Mouse (Mus musculus) right cerebral cortex, postnatal 36 days (tissue): ENCODE results near the gene Retsat.

Source experiments
- DNase-seq, 2 experiments: peaks; one replicate each; pipeline ENCODE4 v3.0.0; 2022; ENCODE audit warnings: low spot score in 2 of 2, mixed read lengths in 1 of 2

Retsat gene

DNA sequence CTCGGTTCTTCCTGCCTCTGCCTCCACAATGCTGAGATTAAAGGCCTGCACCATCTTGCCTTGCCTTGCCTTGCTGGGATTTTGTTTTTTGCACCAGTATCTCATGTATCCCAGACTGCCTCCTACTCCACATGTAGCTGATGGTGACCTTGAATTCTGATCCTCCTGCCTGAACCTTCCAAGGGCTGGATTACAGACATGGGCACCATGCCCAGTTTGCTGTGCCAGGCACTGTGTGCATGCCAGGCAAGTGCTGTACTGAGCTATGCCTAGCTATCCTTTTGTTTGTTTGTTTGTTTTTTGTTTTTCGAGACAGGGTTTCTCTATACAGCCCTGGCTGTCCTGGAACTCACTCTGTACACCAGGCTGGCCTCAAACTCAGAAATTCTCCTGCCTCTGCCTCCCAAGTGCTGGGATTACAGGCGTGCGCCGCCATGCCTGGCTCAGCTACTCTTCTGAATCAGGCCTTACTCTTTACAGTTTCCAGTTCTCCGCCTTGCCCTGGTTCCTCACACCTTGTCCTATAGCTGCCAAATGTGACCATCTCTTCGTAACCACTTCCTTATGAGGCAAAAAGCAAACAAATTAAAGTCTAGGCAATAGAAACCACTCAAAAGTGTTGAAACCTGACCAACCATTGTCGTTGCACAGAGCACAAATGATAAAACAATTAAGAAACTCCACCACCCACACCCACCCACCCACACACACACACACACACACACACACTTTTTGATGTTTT, 25.6 kb downstream of the Retsat start:
- no peak for DNase-seq

GRCm38 (mm10) chr6:72626391-72626790, 28.1 kb downstream of the Retsat start:
- no peak for DNase-seq

DNA sequence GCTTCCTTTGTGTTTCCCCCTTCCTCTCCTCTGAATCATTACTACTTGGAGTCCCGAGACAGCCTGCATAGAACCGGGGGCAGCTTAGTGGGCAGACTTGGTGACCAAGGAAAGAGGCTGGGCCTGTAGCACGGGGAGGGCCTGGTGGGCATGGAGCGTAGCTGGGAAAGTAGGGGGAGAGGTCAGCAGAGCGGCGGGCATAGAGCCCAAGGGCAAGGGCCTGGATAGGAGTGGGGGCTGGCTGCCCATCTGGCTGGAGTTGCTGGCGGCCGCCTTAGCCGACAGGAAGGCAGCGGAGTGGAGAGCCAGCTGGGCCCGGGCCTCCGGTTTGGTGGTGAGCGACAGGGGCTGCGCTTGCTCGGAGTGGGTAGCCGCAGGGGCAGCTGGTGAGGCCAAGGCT, 29.0 kb downstream of the Retsat start:
- DNase-seq: no peak

DNA sequence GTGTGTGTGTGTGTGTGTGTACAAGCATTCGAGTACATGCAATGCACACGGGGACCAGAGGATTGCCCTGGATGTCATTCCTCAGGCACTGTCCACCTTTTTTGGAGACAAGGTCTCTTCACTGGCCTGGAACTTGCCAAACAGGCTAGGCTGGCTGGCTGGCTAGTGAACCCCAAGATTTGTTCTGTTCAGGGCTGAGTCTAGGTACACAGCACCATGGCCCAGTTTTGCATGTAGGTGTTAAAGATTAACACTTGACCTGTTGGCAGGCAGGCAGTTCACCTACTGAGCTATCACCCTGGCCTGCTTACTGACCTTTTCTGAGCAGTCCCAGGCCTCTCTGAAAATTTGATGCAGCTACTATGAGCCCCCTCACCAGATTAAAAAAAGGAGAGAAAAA, 32.1 kb downstream of the Retsat start:
- no peak for DNase-seq

DNA sequence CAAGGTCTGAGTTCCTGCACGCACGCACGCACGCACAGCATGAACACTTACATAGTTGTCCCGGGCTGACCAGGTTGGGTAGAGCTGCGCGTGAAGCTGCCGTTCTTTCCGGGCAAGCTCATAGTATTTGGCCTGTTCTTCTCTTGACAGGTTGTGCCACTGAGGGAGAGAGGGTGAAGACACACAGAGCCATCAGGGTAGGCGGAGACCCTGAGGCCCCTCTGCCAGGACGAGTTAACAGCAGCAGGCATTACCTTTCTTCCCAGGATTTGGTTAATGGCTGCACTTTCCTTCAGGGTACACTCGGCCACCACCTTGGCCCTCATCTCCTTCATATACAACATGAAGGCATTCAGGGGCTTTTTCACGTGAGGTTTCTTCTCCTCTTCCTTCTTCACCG, 32.7 kb downstream of the Retsat start:
- no peak for DNase-seq

- DNase-seq: no peak
These were observed 33.4 kb downstream of the Retsat start for GRCm38 (mm10) chr6:72631700-72632099.

DNA sequence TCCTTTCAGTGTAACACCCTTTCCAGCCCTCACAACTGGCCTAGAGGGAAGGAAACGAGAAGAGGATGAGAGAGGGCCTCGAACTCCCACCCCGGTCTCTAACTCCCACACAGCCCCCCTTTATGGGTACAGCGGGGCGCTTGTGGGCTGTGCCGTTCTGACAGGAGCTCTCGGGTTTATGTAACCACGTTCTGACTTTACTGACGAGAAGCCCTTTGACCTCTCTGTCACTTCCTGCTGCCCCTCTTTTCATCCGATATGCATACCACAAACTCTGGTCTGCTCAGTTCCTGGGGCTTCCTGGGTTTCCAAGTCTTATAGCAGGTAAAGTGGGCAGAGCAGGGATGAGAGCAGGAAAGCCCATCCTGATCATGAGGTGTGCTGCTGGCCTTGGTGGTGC, 36.0 kb downstream of the Retsat start:
- no peak for DNase-seq

GRCm38 (mm10) chr6:72635760-72636431, 37.6 kb downstream of the Retsat start:
- no peak for DNase-seq

GRCm38 (mm10) chr6:72636940-72637339, 38.7 kb downstream of the Retsat start:
- DNase-seq: no peak

- no peak for DNase-seq
These were observed 43.1 kb downstream of the Retsat start for GRCm38 (mm10) chr6:72641218-72641954.

GRCm38 (mm10) chr6:72644576-72644975, 46.3 kb downstream of the Retsat start:
- DNase-seq: no peak

GRCm38 (mm10) chr6:72645364-72645763, 47.1 kb downstream of the Retsat start:
- no peak for DNase-seq

- DNase-seq: peak; percentile 55 to 68
These were observed 49.1 kb downstream of the Retsat start for GRCm38 (mm10) chr6:72647383-72647820.

DNA sequence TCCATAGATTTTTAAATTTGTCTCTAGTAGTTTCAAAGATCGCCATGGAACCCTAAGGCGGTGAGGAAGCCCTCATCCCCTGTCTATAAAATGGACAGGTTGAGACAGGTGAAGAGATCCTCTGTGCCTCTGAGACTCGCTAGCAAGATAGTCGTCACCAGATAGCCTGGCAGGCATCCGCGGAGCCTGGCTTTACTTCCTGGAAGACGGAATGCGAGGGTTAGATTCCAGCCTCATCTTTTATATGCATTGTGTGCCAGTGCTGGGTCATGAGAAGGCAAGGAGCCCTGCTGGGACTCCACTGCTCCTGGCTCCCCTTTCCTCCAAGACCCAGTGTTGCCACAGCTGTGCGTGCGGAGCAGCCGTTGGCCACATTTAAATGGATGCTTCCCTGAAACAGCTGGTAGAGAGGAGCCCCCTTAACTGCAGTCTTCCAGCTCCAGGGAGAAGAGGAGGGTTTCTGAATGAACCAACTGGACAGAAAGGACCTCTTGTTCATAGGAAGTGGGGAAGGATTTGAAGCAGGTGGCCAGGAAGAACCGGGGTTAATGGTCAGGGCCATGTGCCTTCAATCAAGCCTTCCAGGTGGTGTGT, 49.8 kb downstream of the Retsat start:
- DNase-seq: no peak

GRCm38 (mm10) chr6:72650338-72650851, 52.1 kb downstream of the Retsat start:
- DNase-seq: peak; percentile 61 to 76

- DNase-seq: no peak
These were observed 55.1 kb downstream of the Retsat start for GRCm38 (mm10) chr6:72653419-72653818.

- no peak for DNase-seq
These were observed 56.1 kb downstream of the Retsat start for GRCm38 (mm10) chr6:72654355-72654754.

DNA sequence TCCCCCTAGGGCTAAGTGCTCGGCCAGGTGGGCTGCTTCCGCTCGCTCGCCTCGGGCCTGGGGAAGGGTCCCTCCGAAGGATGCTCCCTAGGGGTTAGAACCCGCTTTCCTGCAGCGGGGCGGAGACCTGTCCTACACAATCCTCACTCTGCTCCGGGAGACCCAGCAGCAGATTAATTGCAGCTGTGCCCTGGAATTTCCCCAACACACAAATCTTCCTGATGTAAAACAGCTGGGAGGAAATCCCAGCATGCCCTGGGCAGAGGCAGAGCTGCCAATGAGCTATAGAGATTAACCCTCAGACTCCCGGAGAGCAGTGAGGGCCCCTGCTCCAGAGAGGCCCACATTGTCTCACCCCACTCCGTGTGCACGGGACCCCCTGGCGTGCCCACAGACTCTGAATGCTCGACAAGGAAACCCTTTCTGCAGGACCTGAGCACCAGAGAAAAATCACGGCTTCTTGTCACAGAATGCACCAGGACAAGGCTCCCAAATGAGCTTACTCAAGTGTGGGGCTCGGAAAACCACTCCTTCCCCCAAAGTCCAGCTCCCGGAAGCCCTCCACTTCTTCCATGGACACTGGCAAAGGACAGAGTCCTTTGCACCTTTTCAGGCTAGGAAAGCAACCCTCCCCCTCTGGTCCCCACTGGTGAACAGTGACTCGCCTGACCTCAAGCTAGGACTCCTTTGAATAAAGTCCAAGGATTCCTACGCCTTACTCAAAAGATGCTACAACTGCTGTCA, 57.2 kb downstream of the Retsat start:
- DNase-seq: no peak

- DNase-seq: no peak
These were observed 57.8 kb downstream of the Retsat start for GRCm38 (mm10) chr6:72656053-72656442.

DNA sequence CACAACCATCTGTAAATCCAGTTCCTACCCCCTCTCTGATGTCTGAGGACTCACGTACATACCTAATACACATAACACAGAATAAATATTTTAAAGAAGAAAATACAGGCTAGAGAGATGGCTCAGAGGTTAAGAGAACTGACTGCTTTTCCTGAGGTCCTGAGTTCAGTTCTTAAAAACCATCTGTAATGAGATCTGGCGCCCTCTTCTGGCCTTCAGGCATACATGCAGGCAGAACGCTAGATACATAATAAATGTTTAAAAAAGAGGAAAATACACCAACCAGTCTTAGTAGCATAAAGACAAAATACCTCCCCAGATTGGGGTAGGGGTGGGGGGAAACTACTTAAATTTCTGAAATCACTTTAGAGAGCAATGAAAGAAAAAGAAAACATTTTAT, 59.7 kb downstream of the Retsat start:
- no peak for DNase-seq
